Mouse (Mus musculus) embryo, embryonic 9.5 days (tissue): Measurements from ENCODE around the gene Lrrc15.

Source experiments
- DNase-seq: peaks from one replicate; pipeline ENCODE4 v3.0.0-alpha.2; 2017; ENCODE audit errors: extremely low spot score

Lrrc15 gene

GRCm38 (mm10) chr16:30238791-30239190 is 44.3 kb downstream of the Lrrc15 start:
- DNase-seq, result no peak

- peak; percentile 93 for DNase-seq
Measured at GRCm38 (mm10) chr16:30236091-30236699, 46.9 kb downstream of the Lrrc15 start.

- DNase-seq, result no peak
Measured at GRCm38 (mm10) chr16:30235577-30235976, 47.5 kb downstream of the Lrrc15 start.

- DNase-seq, result no peak
Measured at GRCm38 (mm10) chr16:30234636-30235546, 48.2 kb downstream of the Lrrc15 start.

- DNase-seq, result no peak
Measured at GRCm38 (mm10) chr16:30234077-30234476, 49.0 kb downstream of the Lrrc15 start.

- no peak for DNase-seq
Measured at GRCm38 (mm10) chr16:30231882-30232604, 51.0 kb downstream of the Lrrc15 start.

- no peak for DNase-seq
Measured at GRCm38 (mm10) chr16:30227352-30227751, 55.7 kb downstream of the Lrrc15 start.

- DNase-seq, result no peak
Measured at GRCm38 (mm10) chr16:30221161-30221782, 61.8 kb downstream of the Lrrc15 start.
